Mouse (Mus musculus) CH12.LX (cell line): ENCODE measurements around the gene Asic1. TPM values are rescaled to one million over a fixed set of nuclear protein-coding genes. Genes with fewer than 3 reads are reported as not detected.

Experiments
- DNase-seq: peaks from one replicate; pipeline ENCODE4 v3.0.0-alpha.2; 2013; ENCODE audit errors: extremely low read depth
- H3K27ac ChIP-seq: 2 replicates; pipeline ENCODE4 v1.5.1; 2012; ENCODE audit warnings: low read depth, mild to moderate bottlenecking, control low read depth, moderate library complexity; ENCODE audit not compliant: insufficient read depth
- H3K27me3 ChIP-seq: replicated peaks from 2 replicates; pipeline ENCODE3; 2012; ENCODE audit warnings: inconsistent platforms
- H3K36me3 ChIP-seq, 2 experiments: replicated peaks in 1 of 2; 2 replicates each; pipeline versions ENCODE3 to v1.6.1; 2012; ENCODE audit warnings: inconsistent platforms in 1 of 2, low read length in 1 of 2, mild to moderate bottlenecking in 1 of 2, mixed read lengths in 1 of 2, moderate library complexity in 1 of 2; ENCODE audit not compliant: control insufficient read depth in 1 of 2, insufficient read depth in 1 of 2
- H3K4me1 ChIP-seq, 2 experiments: 2 replicates each; pipeline ENCODE4 v1.6.1; 2012; ENCODE audit warnings: inconsistent platforms in 1 of 2, moderate library complexity in 1 of 2; ENCODE audit not compliant: insufficient read depth in 2 of 2, control insufficient read depth in 1 of 2
- H3K4me2 ChIP-seq: 2 replicates; pipeline ENCODE4 v1.6.1; 2012; ENCODE audit warnings: low read depth, mild to moderate bottlenecking, control low read depth; ENCODE audit not compliant: poor library complexity, insufficient read depth, severe bottlenecking
- H3K4me3 ChIP-seq, 3 experiments: fragments of 150-350 bp in 1 of 3; sonication (generic) in 1 of 3; replicated peaks in 1 of 3; 2 replicates each; pipeline versions ENCODE3 to v1.5.1; 2011 to 2012; ENCODE audit warnings: low read depth in 2 of 3, low read length in 2 of 3, mild to moderate bottlenecking in 2 of 3, moderate library complexity in 2 of 3, control low read depth in 1 of 3, improper control_type of control experiment in 1 of 3, inconsistent platforms in 1 of 3, mixed read lengths in 1 of 3; ENCODE audit not compliant: poor library complexity in 1 of 3
- H3K79me2 ChIP-seq: replicated peaks from 2 replicates; pipeline ENCODE4 v1.6.1; 2012; ENCODE audit warnings: mild to moderate bottlenecking, moderate library complexity; ENCODE audit not compliant: control insufficient read depth, poor library complexity, insufficient read depth, severe bottlenecking; ENCODE audit errors: extremely low read depth
- H3K9ac ChIP-seq: 2 replicates; pipeline ENCODE4 v1.6.1; 2012; ENCODE audit warnings: low read depth, mild to moderate bottlenecking, control low read depth, moderate library complexity; ENCODE audit not compliant: insufficient read depth
- H3K9me3 ChIP-seq: replicated peaks from 2 replicates; pipeline ENCODE3; 2012; ENCODE audit warnings: low read length, inconsistent platforms, mixed read lengths
- CHD1 ChIP-seq: IDR thresholded peaks from 2 replicates; pipeline ENCODE4 v1.6.1; 2012; ENCODE audit warnings: low read depth, low read length, improper control_type of control experiment, inconsistent platforms
- CHD2 ChIP-seq: IDR thresholded peaks from 2 replicates; pipeline ENCODE4 v1.6.1; 2011; ENCODE audit warnings: low read length, improper control_type of control experiment
- CTCF ChIP-seq, 2 experiments: IDR thresholded peaks in 1 of 2; conservative IDR thresholded peaks in 1 of 2; 2 replicates each; pipeline ENCODE4 v1.5.1; 2011 to 2012; ENCODE audit warnings: low read depth in 2 of 2, low read length in 2 of 2, improper control_type of control experiment in 1 of 2, inconsistent platforms in 1 of 2, mild to moderate bottlenecking in 1 of 2, moderate library complexity in 1 of 2
- E2F4 ChIP-seq: IDR thresholded peaks from 2 replicates; pipeline ENCODE4 v1.6.1; 2011; ENCODE audit warnings: low read depth, low read length, improper control_type of control experiment; ENCODE audit not compliant: insufficient replicate concordance
- ELF1 ChIP-seq: IDR thresholded peaks from 2 replicates; pipeline ENCODE4 v1.6.1; 2014; ENCODE audit warnings: low read depth, mild to moderate bottlenecking, inconsistent platforms, low read length, improper control_type of control experiment
- EP300 ChIP-seq: IDR thresholded peaks from 2 replicates; pipeline ENCODE4 v1.6.1; 2011; ENCODE audit warnings: low read length, improper control_type of control experiment
- HCFC1 ChIP-seq: IDR thresholded peaks from 2 replicates; pipeline ENCODE4 v1.6.1; 2012; ENCODE audit warnings: low read depth, mild to moderate bottlenecking, inconsistent platforms, low read length, improper control_type of control experiment
- IRF4 ChIP-seq: IDR thresholded peaks from 2 replicates; pipeline ENCODE4 v1.6.1; 2014; ENCODE audit warnings: low read depth, mild to moderate bottlenecking, inconsistent platforms, low read length, improper control_type of control experiment
- JUND ChIP-seq: conservative IDR thresholded peaks from 2 replicates; pipeline ENCODE4 v1.6.1; 2011; ENCODE audit warnings: low read depth, low read length, improper control_type of control experiment
- MXI1 ChIP-seq: IDR thresholded peaks from 2 replicates; pipeline ENCODE4 v1.6.1; 2011; ENCODE audit warnings: mild to moderate bottlenecking, low read depth, low read length, improper control_type of control experiment
- MYC ChIP-seq: IDR thresholded peaks from 2 replicates; pipeline ENCODE4 v1.6.1; 2011; ENCODE audit warnings: low read depth, mild to moderate bottlenecking, improper control_type of control experiment, low read length
- POLR2AphosphoS2 ChIP-seq: IDR thresholded peaks from 2 replicates; pipeline ENCODE4 v1.6.1; 2011; ENCODE audit warnings: low read depth, low read length, improper control_type of control experiment
- RAD21 ChIP-seq: IDR thresholded peaks from 2 replicates; pipeline ENCODE4 v1.6.1; 2011; ENCODE audit warnings: low read depth, mild to moderate bottlenecking, low read length, improper control_type of control experiment, moderate library complexity
- SIN3A ChIP-seq: IDR thresholded peaks from 2 replicates; pipeline ENCODE4 v1.6.1; 2012; ENCODE audit warnings: low read length, improper control_type of control experiment, inconsistent platforms
- TCF12 ChIP-seq: IDR thresholded peaks from 2 replicates; pipeline ENCODE4 v1.6.1; 2014; ENCODE audit warnings: low read depth, mild to moderate bottlenecking, inconsistent platforms, low read length, improper control_type of control experiment
- UBTF ChIP-seq: IDR thresholded peaks from 2 replicates; pipeline ENCODE4 v1.6.1; 2012; ENCODE audit warnings: low read depth, mild to moderate bottlenecking, inconsistent platforms, low read length, improper control_type of control experiment, moderate library complexity
- USF2 ChIP-seq: conservative IDR thresholded peaks from 2 replicates; pipeline ENCODE4 v1.6.1; 2011; ENCODE audit warnings: low read depth, low read length, improper control_type of control experiment
- ZC3H11A ChIP-seq: IDR thresholded peaks from 2 replicates; pipeline ENCODE4 v1.6.1; 2012; ENCODE audit warnings: low read depth, mild to moderate bottlenecking, inconsistent platforms, low read length, improper control_type of control experiment
- ZKSCAN1 ChIP-seq: IDR thresholded peaks from 2 replicates; pipeline ENCODE4 v1.6.1; 2012; ENCODE audit warnings: low read depth, inconsistent platforms, low read length, improper control_type of control experiment, borderline replicate concordance
- ZNF384 ChIP-seq: IDR thresholded peaks from 2 replicates; pipeline ENCODE4 v1.6.1; 2012; ENCODE audit warnings: low read depth, low read length, improper control_type of control experiment, inconsistent platforms
- dilution Hi-C: fragments of 300-500 bp; cut with MboI; formaldehyde crosslinking; loops from 2 replicates; pipeline ENCODE4 v1.14.3; 2020; ENCODE audit warnings: low sequenced_read_pairs; ENCODE audit not compliant: extremely low pct_unique_long_range_greater_than_20kb, extremely low pct_ligation_motif_present
- in situ Hi-C: fragments of 300-500 bp; cut with MboI; formaldehyde crosslinking; loops from 3 replicates; pipeline ENCODE4 v1.14.3; 2019; ENCODE audit warnings: low sequenced_read_pairs, low pct_ligation_motif_present, low pct_unique_long_range_greater_than_20kb, mixed read lengths
- polyA plus RNA-seq: library from polyadenylated mRNA; unstranded; fragments of >175 nt; gene quantifications from 2 replicates; pipeline ENCODE4 v1.2.1, GENCODE M21; 2012; ENCODE audit warnings: low read depth; ENCODE audit not compliant: insufficient read length
- total RNA-seq, 2 experiments: library from RNA; depleted of rRNA; stranded (reverse); fragments of 300-350 nt in 1 of 2; fragments of >200 nt in 1 of 2; gene quantifications; 2 replicates each; pipeline ENCODE4 v1.2.3; 2012 to 2014

Asic1 gene
- total and polyA plus RNA-seq, 3 experiments, result 0.47 to 0.94 TPM; not detected in 1

DNA sequence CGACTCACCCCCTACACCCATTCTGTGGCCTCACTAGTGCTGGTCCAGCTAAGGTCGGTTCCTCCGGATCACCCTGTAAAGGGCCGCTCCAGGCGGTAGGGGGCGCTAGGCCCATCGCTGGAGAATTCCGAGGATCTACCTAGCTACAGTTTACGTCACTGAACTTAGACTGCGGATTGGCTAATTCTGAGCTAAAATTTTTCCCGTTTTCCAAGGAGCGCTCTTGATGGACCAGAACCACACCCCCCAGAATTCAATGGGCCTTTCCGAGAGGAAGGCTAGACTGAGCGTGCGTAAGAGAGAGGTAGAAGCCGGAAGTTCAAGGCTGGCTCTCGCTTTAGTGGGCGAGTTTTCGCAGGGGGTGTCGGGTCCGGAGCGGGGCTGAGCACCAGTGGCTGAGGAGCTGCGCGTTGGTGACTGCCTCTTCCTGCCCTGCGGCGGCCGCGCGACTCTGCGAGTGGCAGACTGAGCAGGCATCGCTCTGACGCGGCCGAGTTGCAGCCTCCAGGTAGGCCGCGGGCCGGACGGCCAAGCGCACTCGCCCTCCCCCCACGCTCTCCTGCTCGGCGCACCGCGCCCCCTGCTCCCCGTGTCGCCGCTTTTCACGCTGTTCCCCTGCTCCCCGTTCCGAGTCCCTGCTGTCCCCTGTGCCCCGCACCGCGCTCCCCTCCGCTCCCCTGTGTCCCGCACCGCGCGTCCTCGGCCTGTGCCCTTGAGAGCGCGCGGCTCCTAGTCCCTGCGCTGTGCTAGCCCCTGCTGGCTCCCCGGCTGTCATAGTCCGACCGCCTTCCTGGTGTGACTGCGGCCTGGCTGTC lies 55.4 kb downstream of the Asic1 start, which contains the start of gene Cox14 (continued):
- no peak for TF ChIP-seq E2F4
- no peak; the same call in 1 of the 2 replicates for TF ChIP-seq ZKSCAN1
- TF ChIP-seq MYC, result peak; percentile 55
- peak; percentile 99 for TF ChIP-seq CHD2
- TF ChIP-seq SIN3A, result peak; percentile 85; the same call in 1 of the 2 replicates
- TF ChIP-seq CHD1, result no peak
- peak; percentile 67 for TF ChIP-seq TCF12
- peak; percentile 97 for TF ChIP-seq ELF1
- TF ChIP-seq POLR2AphosphoS2, result no peak; the same call in none of the 2 replicates
- TF ChIP-seq MXI1, result peak; percentile 75
- peak; percentile 61; the same call in 1 of the 2 replicates for TF ChIP-seq IRF4
- TF ChIP-seq HCFC1, result peak; percentile 92
- TF ChIP-seq USF2, result no peak

DNA sequence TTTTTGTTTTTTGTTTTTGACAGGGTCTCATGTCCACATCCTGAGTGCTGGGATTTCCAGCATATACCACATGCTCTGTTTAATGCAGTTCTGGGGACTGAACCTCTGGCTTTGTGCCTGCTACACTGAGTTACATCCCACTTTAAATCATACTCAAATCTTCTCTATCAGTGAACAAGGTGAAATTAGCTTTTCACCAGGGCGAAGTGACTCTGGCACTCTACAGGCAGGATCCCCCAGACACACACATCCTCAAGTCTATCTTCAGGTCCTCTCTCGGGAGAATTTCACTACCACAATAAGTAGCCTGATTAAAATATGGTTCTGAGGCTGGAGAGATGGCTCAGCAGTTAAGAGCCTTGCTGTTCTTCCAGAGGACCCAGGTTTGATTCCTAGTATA lies 56.4 kb downstream of the Asic1 start:
- in situ Hi-C loops (loop anchor here (5.0 kb wide), 2 partner anchors 46 to 181 kb away; partner anchors contain the start of gene Cers5), dilution Hi-C loops (no loop called here)
- no peaks in the 10 kb centered on the region for H3K27me3 ChIP-seq
- H3K36me3 ChIP-seq, result peaks cover 14 to 56% of the 10 kb centered on the region in 2 experiments
- H3K4me3 ChIP-seq, result peak overlapping the region; percentile 41 to 98 (median 83)
- H3K9me3 ChIP-seq, result peaks cover 4% of the 10 kb centered on the region
- H3K79me2 ChIP-seq, result peaks cover 11% of the 10 kb centered on the region; the same call in 1 of the 2 replicates
- DNase-seq, result no peak
- peak overlapping the region; percentile 72 for H3K9ac ChIP-seq
- no peak overlapping the region for H3K27ac ChIP-seq
- H3K4me2 ChIP-seq, result peak overlapping the region; percentile 81
- H3K4me1 ChIP-seq, result peaks cover 4 to 23% of the 10 kb centered on the region in 2 experiments; a peak in 2 of 4 replicates
- TF ChIP-seq EP300 (no peak), JUND (no peak), CTCF (conservative IDR thresholded peaks at IDR 0.05 in 1 of 2, IDR thresholded peaks at IDR 0.05 in 1 of 2; ENCODE audit: low read depth in 2 of 2, low read length in 2 of 2) (no peak), ZC3H11A (no peak), ZNF384 (no peak), RAD21 (no peak), UBTF (no peak)
